Mouse (Mus musculus): ENCODE measurements around the gene Arhgap29. TPM values are rescaled to one million over a fixed set of nuclear protein-coding genes. Genes with fewer than 3 reads are reported as not detected.

The Arhgap29 gene
- 10 to 100 TPM; 19.2 to 21.1 TPM for total RNA-seq (2021)
- long read RNA-seq, partial matches to known transcripts = 3 of 4 reads
- long read RNA-seq, other reads (novel, unspliced or antisense) = 1 of 4 reads

GRCm38 (mm10) chr3:121952041-121952591 lies at the start of gene Arhgap29:
Arhgap29 (plus strand) TSS chr3:121952541.
- no peak for DNase-seq (ENCODE audit: low spot score in 2 of 2)

- no peak for DNase-seq (ENCODE audit: low spot score in 2 of 2)
Observed at GRCm38 (mm10) chr3:121902729-121903128, 49.6 kb upstream of the Arhgap29 start.

GRCm38 (mm10) chr3:121903286-121903685 lies 49.1 kb upstream of the Arhgap29 start:
- no peak for DNase-seq (ENCODE audit: low spot score in 2 of 2)

GRCm38 (mm10) chr3:121903695-121904094 lies 48.6 kb upstream of the Arhgap29 start:
- DNase-seq (ENCODE audit: low spot score in 2 of 2) = no peak

GRCm38 (mm10) chr3:121904476-121904875 lies 47.9 kb upstream of the Arhgap29 start:
- no peak for DNase-seq (ENCODE audit: low spot score in 2 of 2)

- no peak for DNase-seq (ENCODE audit: low spot score in 2 of 2)
Observed at GRCm38 (mm10) chr3:121906623-121907022, 45.7 kb upstream of the Arhgap29 start.

GRCm38 (mm10) chr3:121909155-121909554 lies 43.2 kb upstream of the Arhgap29 start:
- DNase-seq (ENCODE audit: low spot score in 2 of 2) = no peak

- no peak for DNase-seq (ENCODE audit: low spot score in 2 of 2)
Observed at GRCm38 (mm10) chr3:121913476-121913875, 38.9 kb upstream of the Arhgap29 start.

- DNase-seq (ENCODE audit: low spot score in 2 of 2) = no peak
Observed at GRCm38 (mm10) chr3:121914459-121915185, 37.7 kb upstream of the Arhgap29 start.

GRCm38 (mm10) chr3:121915191-121915590 lies 37.1 kb upstream of the Arhgap29 start:
- DNase-seq (ENCODE audit: low spot score in 2 of 2) = no peak

GRCm38 (mm10) chr3:121916802-121917532 lies 35.4 kb upstream of the Arhgap29 start:
- no peak for DNase-seq (ENCODE audit: low spot score in 2 of 2)

GRCm38 (mm10) chr3:121917658-121918057 lies 34.7 kb upstream of the Arhgap29 start:
- DNase-seq (ENCODE audit: low spot score in 2 of 2) = no peak

- DNase-seq (ENCODE audit: low spot score in 2 of 2) = no peak
Observed at GRCm38 (mm10) chr3:121919961-121920360, 32.4 kb upstream of the Arhgap29 start.

- no peak for DNase-seq (ENCODE audit: low spot score in 2 of 2)
Observed at GRCm38 (mm10) chr3:121920769-121921168, 31.6 kb upstream of the Arhgap29 start.

- DNase-seq (ENCODE audit: low spot score in 2 of 2) = no peak
Observed at GRCm38 (mm10) chr3:121924768-121925486, 27.4 kb upstream of the Arhgap29 start.

GRCm38 (mm10) chr3:121927601-121928000 lies 24.7 kb upstream of the Arhgap29 start:
- no peak for DNase-seq (ENCODE audit: low spot score in 2 of 2)

- no peak for DNase-seq (ENCODE audit: low spot score in 2 of 2)
Observed at GRCm38 (mm10) chr3:121932815-121933214, 19.5 kb upstream of the Arhgap29 start.

GRCm38 (mm10) chr3:121936241-121936640 lies 16.1 kb upstream of the Arhgap29 start:
- no peak for DNase-seq (ENCODE audit: low spot score in 2 of 2)

GRCm38 (mm10) chr3:121937036-121937435 lies 15.3 kb upstream of the Arhgap29 start:
- no peak for DNase-seq (ENCODE audit: low spot score in 2 of 2)

- no peak for DNase-seq (ENCODE audit: low spot score in 2 of 2)
Observed at GRCm38 (mm10) chr3:121939658-121940057, 12.7 kb upstream of the Arhgap29 start.

- DNase-seq (ENCODE audit: low spot score in 2 of 2) = no peak
Observed at GRCm38 (mm10) chr3:121940094-121940889, 12.0 kb upstream of the Arhgap29 start.

All from layer of hippocampus, postnatal 10 days (tissue).